Mouse (Mus musculus) forebrain, embryonic 12.5 days (tissue): ENCODE data around the gene Dclk2. TPM values are rescaled to one million over a fixed set of nuclear protein-coding genes. Genes with fewer than 3 reads are reported as not detected.

Experiments used
- ATAC-seq: fragments of 200-750 bp; cut with Nextera tagmentation; 2 replicates; pipeline ENCODE4 v1.8.0; 2017; ENCODE audit warnings: moderate TSS enrichment; ENCODE audit not compliant: low FRiP score
- H3K27ac ChIP-seq: fragments of 300-500 bp; sonication (generic); 2 replicates; pipeline ENCODE4 v1.5.1; 2016; ENCODE audit warnings: mild to moderate bottlenecking
- H3K27me3 ChIP-seq: fragments of 300-500 bp; sonication (generic); 2 replicates; pipeline ENCODE4 v1.6.1; 2016; ENCODE audit warnings: mild to moderate bottlenecking
- H3K36me3 ChIP-seq: fragments of 300-500 bp; sonication (generic); replicated peaks from 2 replicates; pipeline ENCODE4 v1.6.1; 2016; ENCODE audit warnings: mild to moderate bottlenecking
- H3K4me1 ChIP-seq: fragments of 300-500 bp; sonication (generic); 2 replicates; pipeline ENCODE4 v1.6.1; 2016
- H3K4me2 ChIP-seq: fragments of 300-500 bp; sonication (generic); 2 replicates; pipeline ENCODE4 v1.6.1; 2016; ENCODE audit warnings: mild to moderate bottlenecking, moderate library complexity
- H3K4me3 ChIP-seq: fragments of 300-500 bp; sonication (generic); replicated peaks from 2 replicates; pipeline ENCODE4 v1.5.1; 2016; ENCODE audit warnings: mild to moderate bottlenecking
- H3K9ac ChIP-seq: fragments of 300-500 bp; sonication (generic); 2 replicates; pipeline ENCODE4 v1.6.1; 2016; ENCODE audit warnings: mild to moderate bottlenecking
- H3K9me3 ChIP-seq: fragments of 300-500 bp; sonication (generic); 2 replicates; pipeline ENCODE4 v1.6.1; 2016
- WGBS: fragments of 180-500 bp; shearing (Covaris S2); methylation state at CpG from one replicate; pipeline ENCODE4 v1.1.7; 2016; 5-methylcytosine and 5-hydroxymethylcytosine counted together
- polyA plus RNA-seq: library from polyadenylated mRNA; unstranded; fragments of >200 nt; fragmentation: Nextera tagmentation; extraction: Ambion mirVana; gene quantifications from 2 replicates; pipeline ENCODE4 v1.2.1, GENCODE M21; 2016

The Dclk2 gene
- polyA plus RNA-seq, 1 experiment from 2014 or later = 79.3 TPM

DNA sequence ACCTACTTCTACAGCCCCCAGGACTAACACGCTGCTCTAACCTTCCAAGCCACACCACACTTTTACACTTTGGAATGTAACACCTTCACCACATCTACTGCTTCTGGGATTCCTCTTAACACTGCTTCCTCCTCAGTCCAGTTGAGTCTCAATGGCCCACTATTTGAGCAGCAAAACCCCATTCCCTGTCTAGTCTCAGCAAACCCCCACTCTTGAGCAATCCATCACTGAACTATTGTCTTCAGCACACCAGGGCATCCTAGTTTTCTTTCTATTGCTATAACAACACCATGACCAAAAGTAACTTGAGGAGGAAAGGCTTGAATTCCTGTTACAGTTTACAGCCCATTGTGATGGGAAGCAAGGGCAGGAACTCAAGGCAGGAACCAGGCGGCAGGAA is 36.2 kb downstream of the Dclk2 start:
- ATAC-seq = no peak
- Histone ChIP-seq H3K4me2 (no peak overlapping the region), H3K4me1 (peaks cover 17% of the 10 kb centered on the region), H3K4me3 (no peak overlapping the region), H3K27me3 (no peaks in the 10 kb centered on the region), H3K36me3 (no peaks in the 10 kb centered on the region), H3K9ac (no peak overlapping the region), H3K9me3 (no peaks in the 10 kb centered on the region), H3K27ac (no peak overlapping the region)
- WGBS = 94% methylated on average over 2 of the region's 2 CpGs

DNA sequence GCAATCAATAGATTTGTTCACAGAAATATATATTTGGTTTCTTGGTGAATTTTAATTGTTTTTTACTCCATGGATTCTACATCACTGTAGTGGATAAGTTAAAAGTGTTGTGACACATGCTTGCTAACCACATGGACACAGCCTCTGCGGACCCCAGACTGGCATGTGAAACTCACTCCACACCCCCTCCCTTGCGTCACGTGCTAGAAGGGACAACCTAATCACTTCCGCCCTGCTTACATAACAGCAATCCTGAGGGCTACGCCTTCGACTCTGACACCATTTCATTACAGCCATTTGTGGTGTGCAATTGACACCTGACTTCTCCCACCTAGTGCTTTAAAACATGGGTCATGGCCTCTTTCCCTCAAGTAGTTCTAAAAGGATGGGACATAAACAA is 36.7 kb downstream of the Dclk2 start:
- H3K4me1 ChIP-seq = peaks cover 17% of the 10 kb centered on the region
- no peaks in the 10 kb centered on the region for H3K36me3 ChIP-seq
- no peak overlapping the region for H3K4me2 ChIP-seq
- H3K27ac ChIP-seq = no peak overlapping the region
- no peaks in the 10 kb centered on the region for H3K9me3 ChIP-seq
- no peak for ATAC-seq
- 89% methylated on average over 6 of the region's 6 CpGs for WGBS
- H3K27me3 ChIP-seq = no peaks in the 10 kb centered on the region
- no peak overlapping the region for H3K4me3 ChIP-seq
- no peak overlapping the region for H3K9ac ChIP-seq

DNA sequence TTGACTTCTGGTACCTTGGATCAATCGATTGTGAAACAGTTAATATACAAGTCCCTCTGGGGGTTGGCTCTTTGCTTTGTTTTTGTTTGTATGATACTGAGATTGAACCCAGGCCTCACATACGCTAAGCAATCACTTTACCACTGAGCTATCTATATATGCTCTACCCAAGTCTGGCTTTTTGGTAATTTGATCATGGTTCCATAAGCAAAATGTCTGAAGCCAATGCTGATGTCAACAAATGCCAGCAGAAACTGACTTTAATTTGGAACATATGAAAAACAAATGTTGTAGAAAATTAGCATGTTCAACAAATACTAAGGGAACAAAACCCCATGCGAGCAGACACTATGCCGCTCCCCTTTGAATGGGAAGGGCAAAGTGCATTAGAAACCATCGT is 44.7 kb downstream of the Dclk2 start:
- Histone ChIP-seq H3K4me2 (no peak overlapping the region), H3K27me3 (no peaks in the 10 kb centered on the region), H3K9me3 (no peaks in the 10 kb centered on the region), H3K4me1 (peaks cover 30% of the 10 kb centered on the region), H3K4me3 (no peak overlapping the region), H3K9ac (no peak overlapping the region), H3K27ac (no peak overlapping the region), H3K36me3 (no peaks in the 10 kb centered on the region)
- no peak for ATAC-seq
- WGBS = 65% methylated on average over 5 of the region's 5 CpGs

DNA sequence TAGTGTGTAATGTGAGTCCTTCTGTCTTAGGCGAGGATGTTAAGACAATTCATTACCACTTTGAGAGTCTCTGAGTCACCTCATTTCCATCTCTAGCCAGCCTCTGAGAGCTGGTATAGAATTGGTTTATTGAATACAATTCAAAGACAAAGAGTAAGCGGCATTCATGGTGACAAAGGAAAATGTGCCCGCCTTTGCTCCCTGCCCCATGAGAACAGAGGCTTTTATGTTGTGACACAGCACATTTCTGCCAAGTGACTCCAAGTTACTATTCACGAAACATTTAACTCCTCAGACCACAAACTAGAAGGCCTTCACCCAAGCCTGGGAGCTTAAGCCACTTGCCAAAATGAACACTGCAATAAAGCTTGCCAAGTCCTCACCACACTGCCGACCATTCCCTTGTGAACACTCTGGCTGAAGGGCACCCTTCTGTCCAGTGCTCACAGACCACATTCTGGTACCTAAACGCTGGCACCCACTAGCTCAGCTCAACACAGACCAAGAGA is 47.5 kb downstream of the Dclk2 start:
- peak; percentile 41; the same call in 1 of the 2 replicates for ATAC-seq
- Histone ChIP-seq H3K9ac (no peak overlapping the region), H3K4me2 (no peak overlapping the region), H3K27ac (peak overlapping the region; percentile 56; the same call in 1 of the 2 replicates), H3K9me3 (no peaks in the 10 kb centered on the region), H3K36me3 (no peaks in the 10 kb centered on the region), H3K4me1 (peaks cover 36% of the 10 kb centered on the region), H3K27me3 (no peaks in the 10 kb centered on the region), H3K4me3 (no peak overlapping the region)
- WGBS = 46% methylated on average over 6 of the region's 6 CpGs

DNA sequence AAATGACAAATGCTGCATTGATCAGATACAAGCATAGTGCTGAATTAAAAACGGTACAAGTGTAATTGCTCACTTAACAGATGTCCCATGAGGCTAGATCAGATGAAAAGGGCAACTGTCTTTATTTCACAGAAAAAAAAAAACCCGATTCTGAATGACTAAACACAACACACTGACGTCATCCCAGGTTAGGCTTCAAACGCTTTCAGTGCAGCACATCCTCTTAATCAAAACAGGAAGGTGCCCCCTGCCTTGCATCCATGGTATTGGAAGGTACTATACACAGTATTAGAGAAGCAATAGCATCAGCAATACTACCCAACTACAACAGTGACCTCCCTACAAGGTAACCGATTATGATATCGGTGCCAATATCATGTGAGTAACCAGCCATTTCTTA is 49.7 kb downstream of the Dclk2 start:
- Histone ChIP-seq H3K9me3 (no peaks in the 10 kb centered on the region), H3K36me3 (no peaks in the 10 kb centered on the region), H3K27ac (no peak overlapping the region), H3K4me3 (no peak overlapping the region), H3K9ac (no peak overlapping the region), H3K4me1 (peaks cover 27% of the 10 kb centered on the region), H3K4me2 (no peak overlapping the region), H3K27me3 (no peaks in the 10 kb centered on the region)
- no peak for ATAC-seq
- WGBS = 53% methylated on average over 6 of the region's 6 CpGs

DNA sequence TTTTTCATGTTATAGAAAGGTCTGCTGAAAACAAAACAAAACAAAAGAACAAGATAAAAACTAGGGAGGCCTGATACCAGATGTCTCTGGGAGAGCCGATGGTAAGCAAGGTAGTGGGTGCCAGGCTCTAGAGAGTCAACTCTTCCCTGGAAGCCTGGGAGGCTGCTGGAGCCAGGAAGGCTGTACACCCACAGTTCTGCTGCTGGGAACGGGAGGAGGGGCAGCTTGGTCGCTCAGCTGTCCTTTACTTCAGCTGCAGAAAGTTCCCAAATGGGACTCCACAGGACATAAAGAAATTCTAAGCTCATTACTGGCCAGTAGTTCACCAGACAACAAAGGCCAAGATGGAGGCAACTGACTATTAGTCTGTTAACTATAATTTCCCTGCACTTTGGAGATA is 50.2 kb downstream of the Dclk2 start:
- ATAC-seq = 0 out of 2 replicates have a peak, but pooled peaks have one; percentile 24
- Histone ChIP-seq H3K9me3 (no peaks in the 10 kb centered on the region), H3K9ac (no peak overlapping the region), H3K4me1 (peaks cover 27% of the 10 kb centered on the region), H3K27ac (0 out of 2 replicates have a peak overlapping the region, but pooled peaks have one; percentile 36), H3K27me3 (no peaks in the 10 kb centered on the region), H3K4me2 (no peak overlapping the region), H3K4me3 (no peak overlapping the region), H3K36me3 (no peaks in the 10 kb centered on the region)
- WGBS = 26% methylated on average over 3 of the region's 3 CpGs

DNA sequence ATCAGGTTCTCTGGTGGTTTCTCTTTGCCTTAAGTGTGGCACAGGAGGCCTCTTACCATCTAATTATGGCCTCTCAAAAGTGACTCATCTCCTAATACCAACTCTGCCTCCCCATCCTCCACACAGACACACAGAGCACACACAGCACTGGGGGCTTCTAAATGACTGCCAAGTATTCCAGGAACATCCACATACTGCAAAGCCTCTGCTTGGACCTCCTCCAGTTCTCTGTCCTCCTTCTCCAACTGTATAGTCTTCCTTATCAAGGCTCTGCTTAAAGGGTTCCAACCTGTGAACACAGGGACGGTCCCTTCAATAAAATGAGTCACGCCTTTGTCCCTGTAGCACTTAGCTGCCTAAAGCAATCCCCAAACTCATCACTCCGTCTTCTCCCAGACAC is 51.9 kb downstream of the Dclk2 start:
- H3K4me3 ChIP-seq = no peak overlapping the region
- 93% methylated on average over 3 of the region's 3 CpGs for WGBS

DNA sequence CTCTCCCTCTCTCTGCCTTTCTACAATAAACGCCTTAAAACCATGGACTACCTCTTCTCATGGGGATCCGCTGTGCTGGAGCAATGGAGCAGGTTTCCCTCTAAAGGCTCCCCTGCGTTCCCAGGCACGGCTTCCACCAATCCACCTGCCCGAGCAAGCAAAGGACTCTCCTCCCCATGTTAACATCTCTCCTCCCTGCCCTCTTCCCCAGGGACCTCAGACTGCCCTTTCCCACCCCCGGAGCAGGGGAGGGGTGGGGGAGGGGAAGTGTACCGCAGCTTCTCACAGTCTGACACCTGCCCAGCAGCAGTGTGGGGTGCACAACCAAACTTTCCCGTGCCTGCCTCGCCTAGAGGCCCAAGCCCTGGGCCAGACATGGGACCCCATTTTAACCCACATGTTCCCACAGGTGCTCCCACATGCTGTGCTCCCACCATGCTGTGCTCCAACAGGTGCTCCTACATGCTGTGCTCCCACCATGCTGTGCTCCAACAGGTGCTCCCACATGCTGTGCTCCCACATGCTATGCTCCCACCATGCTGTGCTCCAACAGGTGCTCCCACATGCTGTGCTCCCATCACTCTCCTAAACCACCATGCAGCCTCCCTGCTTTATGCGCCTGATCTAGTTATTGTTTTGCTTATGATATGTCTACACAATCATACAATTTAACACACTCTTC is 57.2 kb downstream of the Dclk2 start:
- ATAC-seq = peak; percentile 60
- no peaks in the 10 kb centered on the region for H3K9me3 ChIP-seq
- H3K4me1 ChIP-seq = peaks cover 42% of the 10 kb centered on the region
- H3K4me3 ChIP-seq = no peak overlapping the region
- no peak overlapping the region for H3K9ac ChIP-seq
- H3K27me3 ChIP-seq = no peaks in the 10 kb centered on the region
- H3K4me2 ChIP-seq = peak overlapping the region; percentile 44
- H3K27ac ChIP-seq = peak overlapping the region; percentile 79
- no peaks in the 10 kb centered on the region for H3K36me3 ChIP-seq
- 20% methylated on average over 10 of the region's 10 CpGs for WGBS

More for the DNA sequence above, 51.9 kb downstream of the Dclk2 start:
- Histone ChIP-seq H3K27me3 (no peaks in the 10 kb centered on the region), H3K9me3 (no peaks in the 10 kb centered on the region), H3K27ac (no peak overlapping the region), H3K9ac (no peak overlapping the region), H3K4me1 (peaks cover 26% of the 10 kb centered on the region), H3K36me3 (no peaks in the 10 kb centered on the region), H3K4me2 (no peak overlapping the region)
- ATAC-seq = no peak

DNA sequence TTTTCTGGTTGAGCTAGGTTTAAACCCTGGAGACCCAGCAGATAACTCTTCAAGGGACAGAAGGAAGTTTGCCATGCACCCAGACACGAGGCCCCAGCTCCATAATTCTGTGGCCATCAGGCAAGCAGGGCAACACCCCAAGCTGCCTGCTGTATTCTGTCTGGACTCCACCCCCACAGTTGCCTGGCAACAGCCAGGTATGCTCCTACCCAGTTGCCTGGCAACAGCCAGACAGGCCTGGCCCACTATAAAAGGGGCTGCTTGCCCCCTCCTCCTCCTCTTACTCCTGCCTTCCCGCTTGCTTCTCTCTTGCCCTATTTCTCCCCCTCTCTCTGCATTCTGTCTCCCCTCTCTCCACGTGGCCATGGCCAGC is 57.7 kb downstream of the Dclk2 start:
- peak; percentile 91 for ATAC-seq
- no peaks in the 10 kb centered on the region for H3K36me3 ChIP-seq
- no peak overlapping the region for H3K4me3 ChIP-seq
- WGBS = 4% methylated on average over 3 of the region's 3 CpGs
- H3K27me3 ChIP-seq = no peaks in the 10 kb centered on the region
- peak overlapping the region; percentile 44 for H3K4me2 ChIP-seq
- peaks cover 47% of the 10 kb centered on the region for H3K4me1 ChIP-seq
- H3K27ac ChIP-seq = peak overlapping the region; percentile 79
- no peak overlapping the region for H3K9ac ChIP-seq
- H3K9me3 ChIP-seq = no peaks in the 10 kb centered on the region

DNA sequence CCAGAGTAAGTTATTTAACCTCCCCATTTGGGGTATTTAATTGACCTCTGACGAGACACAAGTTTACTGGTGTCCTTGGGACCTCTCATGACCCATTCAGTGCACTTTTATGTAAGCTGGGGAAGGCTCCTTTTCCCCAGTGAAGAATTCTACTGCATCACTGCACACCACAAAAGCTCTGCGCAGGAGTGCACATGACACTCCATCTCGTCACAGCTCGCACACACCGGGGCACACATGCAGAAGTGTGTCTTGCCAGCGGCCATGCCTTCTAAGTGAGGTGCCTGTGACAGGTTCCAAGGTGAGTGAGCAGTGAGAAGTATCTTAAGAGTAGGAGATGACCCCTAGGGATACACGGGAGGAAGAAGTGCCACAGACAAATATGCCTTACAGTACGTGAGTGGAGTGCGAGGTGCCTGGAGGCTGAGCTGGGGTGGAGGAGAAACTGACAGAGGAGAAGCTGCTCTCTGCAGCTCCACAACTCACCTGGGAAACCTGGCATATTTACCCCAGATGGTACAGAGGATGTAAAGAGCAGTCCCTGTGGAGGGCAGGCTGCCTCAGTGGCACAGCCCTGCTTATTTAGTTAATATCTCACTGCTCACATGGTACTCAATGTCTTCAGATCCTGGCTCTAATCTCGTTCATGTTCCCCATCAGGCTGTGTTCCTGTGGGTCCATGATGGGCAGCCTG is 58.3 kb downstream of the Dclk2 start:
- H3K9me3 ChIP-seq = no peaks in the 10 kb centered on the region
- H3K4me3 ChIP-seq = no peak overlapping the region
- no peak overlapping the region for H3K9ac ChIP-seq
- no peaks in the 10 kb centered on the region for H3K36me3 ChIP-seq
- H3K27ac ChIP-seq = peak overlapping the region; percentile 79
- peak; percentile 25; the same call in 1 of the 2 replicates for ATAC-seq
- no peaks in the 10 kb centered on the region for H3K27me3 ChIP-seq
- WGBS = 49% methylated on average over 10 of the region's 10 CpGs
- H3K4me2 ChIP-seq = peak overlapping the region; percentile 44
- H3K4me1 ChIP-seq = peaks cover 53% of the 10 kb centered on the region

DNA sequence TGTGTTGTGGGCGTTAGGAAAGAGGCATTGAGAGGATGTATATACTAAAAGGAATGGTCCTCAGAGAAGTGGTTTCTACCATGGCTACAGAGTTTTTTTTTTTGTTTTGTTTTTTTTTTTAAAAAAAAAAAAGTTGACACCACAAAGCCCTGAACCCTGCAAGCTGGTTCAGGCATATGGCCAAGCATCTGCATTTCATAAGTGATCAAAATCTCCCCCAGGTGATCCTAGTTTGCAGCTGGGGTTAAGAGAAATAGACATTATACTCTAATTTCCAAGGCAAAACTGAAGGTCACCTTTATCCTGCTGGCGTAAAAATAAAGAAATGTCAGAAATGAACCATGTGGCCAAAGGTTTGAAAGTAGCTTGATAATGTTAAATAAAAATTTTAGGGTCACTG is 60.9 kb downstream of the Dclk2 start:
- Histone ChIP-seq H3K27me3 (no peaks in the 10 kb centered on the region), H3K27ac (no peak overlapping the region), H3K36me3 (no peaks in the 10 kb centered on the region), H3K4me2 (no peak overlapping the region), H3K4me3 (no peak overlapping the region), H3K4me1 (peaks cover 57% of the 10 kb centered on the region), H3K9ac (no peak overlapping the region), H3K9me3 (no peaks in the 10 kb centered on the region)
- ATAC-seq = no peak
- 82% methylated on average over 2 of the region's 2 CpGs for WGBS

DNA sequence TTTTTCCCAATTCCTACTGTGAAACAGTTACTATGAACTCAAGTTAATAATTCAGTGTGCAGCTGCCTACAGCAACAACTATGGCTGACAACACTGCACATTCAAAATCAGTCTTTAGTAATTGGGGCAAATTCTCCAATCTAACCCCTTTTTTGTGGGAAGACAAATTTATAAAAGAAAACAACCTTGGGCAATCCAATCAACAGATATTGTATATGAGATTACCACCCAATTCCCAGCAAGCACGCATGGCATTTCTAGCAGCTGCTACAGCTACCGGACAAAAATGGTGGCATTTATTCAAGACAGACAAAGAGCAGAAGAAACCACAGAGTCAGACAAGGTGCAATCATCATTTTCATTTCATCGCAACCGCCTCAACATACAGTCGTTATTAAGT is 62.0 kb downstream of the Dclk2 start:
- H3K4me1 ChIP-seq = peaks cover 64% of the 10 kb centered on the region
- 62% methylated on average over 5 of the region's 5 CpGs for WGBS

More for the DNA sequence above, 62.0 kb downstream of the Dclk2 start:
- Histone ChIP-seq H3K4me3 (no peak overlapping the region), H3K9ac (no peak overlapping the region), H3K9me3 (no peaks in the 10 kb centered on the region), H3K27ac (peak overlapping the region; percentile 60), H3K36me3 (no peaks in the 10 kb centered on the region), H3K27me3 (no peaks in the 10 kb centered on the region), H3K4me2 (no peak overlapping the region)
- no peak for ATAC-seq
